Mouse (Mus musculus): ENCODE measurements at regions not wholly inside any gene's neighbourhood (a gene's known extent, or its start where the extent isn't known, plus 50 kb on each side); places are given as distances from the start of the nearest gene placed in this dataset.

- DNase-seq (ENCODE audit: low spot score in 2 of 2) = peak in 1 of 2 experiments; percentile 55
Measured at GRCm38 (mm10) chr13:38753722-38754121, 94.9 kb upstream of the Eef1e1 start.

GRCm38 (mm10) chr13:38751876-38752275 lies 93.0 kb upstream of the Eef1e1 start:
- no peak for DNase-seq (ENCODE audit: low spot score in 2 of 2)

GRCm38 (mm10) chr13:38740066-38740465 lies 81.2 kb upstream of the Eef1e1 start:
- no peak for DNase-seq (ENCODE audit: low spot score in 2 of 2)

- no peak for DNase-seq (ENCODE audit: low spot score in 2 of 2)
Measured at GRCm38 (mm10) chr13:38736361-38737035, 77.6 kb upstream of the Eef1e1 start.

- no peak for DNase-seq (ENCODE audit: low spot score in 2 of 2)
Measured at GRCm38 (mm10) chr13:38735294-38735693, 76.4 kb upstream of the Eef1e1 start.

- DNase-seq (ENCODE audit: low spot score in 2 of 2) = no peak
Measured at GRCm38 (mm10) chr13:38733246-38733645, 74.4 kb upstream of the Eef1e1 start.

- peak in 1 of 2 experiments; percentile 6 for DNase-seq (ENCODE audit: low spot score in 2 of 2)
Measured at GRCm38 (mm10) chr13:38725452-38725851, 66.6 kb upstream of the Eef1e1 start.

- no peak for DNase-seq (ENCODE audit: low spot score in 2 of 2)
Measured at GRCm38 (mm10) chr13:38721166-38721565, 62.3 kb upstream of the Eef1e1 start.

- DNase-seq (ENCODE audit: low spot score in 2 of 2) = peak in 1 of 2 experiments; percentile 7
Measured at GRCm38 (mm10) chr13:38714838-38715237, 56.0 kb upstream of the Eef1e1 start.
